Mouse (Mus musculus): ENCODE measurements at regions not wholly inside any gene's neighbourhood (a gene's known extent, or its start where the extent isn't known, plus 50 kb on each side); places are given as distances from the start of the nearest gene placed in this dataset.

GRCm38 (mm10) chr10:109129552-109130110 lies 118.8 kb upstream of the Syt1 start:
- Histone ChIP-seq H3K27me3 (ENCODE audit: insufficient read depth, poor library complexity, severe bottlenecking) (no peaks in the 10 kb centered on the region), H3K4me1 (replicated peaks) (no peaks in the 10 kb centered on the region), H3K9me3 (no peaks in the 10 kb centered on the region), H3K27ac (no peak overlapping the region), H3K4me3 (no peak overlapping the region), H3K36me3 (no peaks in the 10 kb centered on the region)
- DNase-seq (ENCODE audit: low spot score), result no peak
- WGBS, result 89% methylated on average over 1 of the region's 1 CpGs

GRCm38 (mm10) chr10:109129068-109129467 lies 118.3 kb upstream of the Syt1 start:
- no peak for DNase-seq (ENCODE audit: low spot score)
- WGBS, result 93% methylated on average over 3 of the region's 3 CpGs
- Histone ChIP-seq H3K4me1 (replicated peaks) (no peaks in the 10 kb centered on the region), H3K27ac (no peak overlapping the region), H3K4me3 (no peak overlapping the region), H3K9me3 (no peaks in the 10 kb centered on the region), H3K36me3 (no peaks in the 10 kb centered on the region), H3K27me3 (ENCODE audit: insufficient read depth, poor library complexity, severe bottlenecking) (no peaks in the 10 kb centered on the region)

- 92% methylated on average over 2 of the region's 2 CpGs for WGBS
- no peak overlapping the region for H3K27ac ChIP-seq
- no peaks in the 10 kb centered on the region for H3K27me3 ChIP-seq (ENCODE audit: insufficient read depth, poor library complexity, severe bottlenecking)
- no peaks in the 10 kb centered on the region for H3K9me3 ChIP-seq
- H3K4me3 ChIP-seq, result no peak overlapping the region
- no peak for DNase-seq (ENCODE audit: low spot score)
- no peaks in the 10 kb centered on the region for H3K36me3 ChIP-seq
- H3K4me1 ChIP-seq (replicated peaks), result no peaks in the 10 kb centered on the region
Measured at GRCm38 (mm10) chr10:109126699-109127098, 115.9 kb upstream of the Syt1 start.

- Histone ChIP-seq H3K27me3 (ENCODE audit: insufficient read depth, poor library complexity, severe bottlenecking) (no peaks in the 10 kb centered on the region), H3K36me3 (no peaks in the 10 kb centered on the region), H3K9me3 (no peaks in the 10 kb centered on the region), H3K4me1 (replicated peaks) (no peaks in the 10 kb centered on the region), H3K4me3 (no peak overlapping the region), H3K27ac (no peak overlapping the region)
- 94% methylated on average over 5 of the region's 5 CpGs for WGBS
- DNase-seq (ENCODE audit: low spot score), result no peak
Measured at GRCm38 (mm10) chr10:109117143-109117542, 106.4 kb upstream of the Syt1 start.

GRCm38 (mm10) chr10:109115013-109115627 lies 104.3 kb upstream of the Syt1 start:
- no peaks in the 10 kb centered on the region for H3K27me3 ChIP-seq (ENCODE audit: insufficient read depth, poor library complexity, severe bottlenecking)
- no peak overlapping the region for H3K4me3 ChIP-seq
- no peaks in the 10 kb centered on the region for H3K36me3 ChIP-seq
- H3K4me1 ChIP-seq (replicated peaks), result no peaks in the 10 kb centered on the region
- no peaks in the 10 kb centered on the region for H3K9me3 ChIP-seq
- no peak overlapping the region for H3K27ac ChIP-seq
- no peak for DNase-seq (ENCODE audit: low spot score)
- WGBS, result 90% methylated on average over 4 of the region's 4 CpGs

GRCm38 (mm10) chr10:109105781-109106180 lies 95.0 kb upstream of the Syt1 start:
- H3K27ac ChIP-seq, result no peak overlapping the region
- H3K4me1 ChIP-seq (replicated peaks), result no peaks in the 10 kb centered on the region
- WGBS, result 79% methylated on average over 2 of the region's 2 CpGs
- H3K27me3 ChIP-seq (ENCODE audit: insufficient read depth, poor library complexity, severe bottlenecking), result no peaks in the 10 kb centered on the region
- no peaks in the 10 kb centered on the region for H3K36me3 ChIP-seq
- DNase-seq (ENCODE audit: low spot score), result no peak
- no peaks in the 10 kb centered on the region for H3K9me3 ChIP-seq
- H3K4me3 ChIP-seq, result no peak overlapping the region

GRCm38 (mm10) chr10:109092219-109092618 lies 81.4 kb upstream of the Syt1 start:
- WGBS, result 78% methylated on average over 4 of the region's 4 CpGs
- H3K9me3 ChIP-seq, result no peaks in the 10 kb centered on the region
- DNase-seq (ENCODE audit: low spot score), result no peak
- no peak overlapping the region for H3K27ac ChIP-seq
- H3K4me1 ChIP-seq (replicated peaks), result no peaks in the 10 kb centered on the region
- no peaks in the 10 kb centered on the region for H3K27me3 ChIP-seq (ENCODE audit: insufficient read depth, poor library complexity, severe bottlenecking)
- H3K4me3 ChIP-seq, result no peak overlapping the region
- H3K36me3 ChIP-seq, result no peaks in the 10 kb centered on the region

GRCm38 (mm10) chr10:109079773-109080172 lies 69.0 kb upstream of the Syt1 start:
- Histone ChIP-seq H3K27ac (no peak overlapping the region), H3K9me3 (no peaks in the 10 kb centered on the region), H3K4me1 (replicated peaks) (no peaks in the 10 kb centered on the region), H3K36me3 (no peaks in the 10 kb centered on the region), H3K27me3 (ENCODE audit: insufficient read depth, poor library complexity, severe bottlenecking) (no peaks in the 10 kb centered on the region), H3K4me3 (no peak overlapping the region)
- 65% methylated on average over 7 of the region's 7 CpGs for WGBS
- no peak for DNase-seq (ENCODE audit: low spot score)

- Histone ChIP-seq H3K4me3 (no peak overlapping the region), H3K9me3 (no peaks in the 10 kb centered on the region), H3K4me1 (replicated peaks) (no peaks in the 10 kb centered on the region), H3K36me3 (no peaks in the 10 kb centered on the region), H3K27ac (no peak overlapping the region), H3K27me3 (ENCODE audit: insufficient read depth, poor library complexity, severe bottlenecking) (no peaks in the 10 kb centered on the region)
- DNase-seq (ENCODE audit: low spot score), result no peak
- 88% methylated on average over 7 of the region's 7 CpGs for WGBS
Measured at GRCm38 (mm10) chr10:109074218-109074617, 63.4 kb upstream of the Syt1 start.
